Mouse (Mus musculus) naive thymus-derived CD4-positive, alpha-beta T cell, adult 2 months (primary cell): ENCODE measurements at regions not wholly inside any gene's neighbourhood (a gene's known extent, or its start where the extent isn't known, plus 50 kb on each side); places are given as distances from the start of the nearest gene placed in this dataset.

Source experiments
- DNase-seq: peaks from one replicate; pipeline ENCODE4 v3.0.0-alpha.2; 2011; ENCODE audit warnings: low read depth

DNA sequence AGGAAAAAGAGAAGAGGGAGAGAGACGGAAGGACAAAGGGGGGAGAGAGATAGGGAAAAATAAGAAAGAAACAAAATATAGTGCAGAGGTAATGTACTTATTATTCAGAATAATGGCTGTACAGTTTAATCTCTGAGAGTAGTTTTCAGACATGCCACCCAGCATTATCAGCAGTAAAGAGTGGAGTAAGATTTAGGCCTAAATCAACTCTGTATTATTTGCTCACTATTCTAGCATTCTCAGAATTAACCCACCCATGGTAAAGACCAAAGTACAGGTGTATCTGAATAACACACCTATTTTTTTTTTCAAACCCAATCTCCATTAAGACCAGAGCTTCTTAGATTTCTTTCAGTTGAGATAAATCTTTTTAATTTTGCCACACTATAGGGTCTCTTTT lies 177.7 kb upstream of the Gm11114 start:
- DNase-seq = no peak

DNA sequence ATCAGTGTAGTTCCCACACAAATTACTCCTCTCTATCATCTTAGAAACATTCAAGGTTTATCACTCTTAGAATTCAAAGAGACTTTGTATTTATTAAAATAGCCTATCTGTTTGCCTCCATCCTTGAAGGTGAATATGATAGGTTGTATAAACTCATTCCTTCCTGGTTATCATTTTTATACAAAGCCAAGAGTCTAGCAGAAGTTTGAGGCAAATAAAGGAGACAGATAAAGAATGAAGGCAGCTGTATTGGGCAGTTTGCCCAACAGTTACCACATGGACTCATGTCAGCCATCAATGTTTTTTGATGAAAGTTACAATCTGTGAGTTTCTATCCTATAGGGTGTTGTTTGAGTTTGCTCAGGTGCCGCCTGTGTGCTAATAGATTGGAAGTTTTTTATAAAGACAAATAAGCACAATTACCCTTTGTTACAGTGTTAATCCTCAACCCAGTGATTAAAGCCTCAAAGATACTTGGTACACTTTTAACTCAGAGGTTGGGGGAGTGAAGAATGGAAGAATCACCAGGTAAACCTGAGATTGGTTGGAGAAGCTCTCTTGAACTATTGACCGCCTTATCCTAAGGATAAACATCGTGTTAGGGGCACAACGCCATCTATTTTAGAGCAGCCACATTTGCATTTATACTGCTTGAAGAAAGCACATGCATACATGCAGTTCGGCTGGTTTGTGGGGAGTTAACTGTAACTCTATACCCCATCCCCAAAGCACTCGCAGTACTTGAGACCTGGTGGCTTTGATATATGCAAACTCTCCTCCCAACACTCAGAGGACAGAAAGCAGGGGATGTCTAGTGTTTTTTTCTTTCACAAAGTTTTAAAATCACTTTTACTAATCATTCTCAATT lies 175.6 kb upstream of the Gm11114 start:
- no peak for DNase-seq

GRCm38 (mm10) chr9:85139891-85140290 lies 172.7 kb upstream of the Gm11114 start:
- DNase-seq = no peak

DNA sequence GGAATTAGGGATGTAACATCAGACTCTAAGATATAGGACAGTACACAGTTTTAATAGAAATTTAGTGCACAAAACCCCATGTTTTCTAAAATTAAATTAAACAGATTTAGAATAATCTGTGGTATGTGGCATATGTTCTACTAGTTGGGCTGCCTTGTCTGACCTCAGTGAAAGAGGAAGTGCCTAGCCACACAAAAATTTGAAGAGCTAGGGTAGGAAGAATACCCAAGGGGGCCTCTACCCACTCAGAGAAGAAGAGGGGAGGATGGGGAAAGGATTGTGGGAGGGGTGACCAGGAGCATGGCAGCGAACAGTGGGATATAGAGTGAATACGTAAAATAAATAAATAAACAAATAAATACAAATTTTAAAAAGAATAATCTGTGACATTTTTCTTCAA lies 168.2 kb upstream of the Gm11114 start:
- DNase-seq = no peak

DNA sequence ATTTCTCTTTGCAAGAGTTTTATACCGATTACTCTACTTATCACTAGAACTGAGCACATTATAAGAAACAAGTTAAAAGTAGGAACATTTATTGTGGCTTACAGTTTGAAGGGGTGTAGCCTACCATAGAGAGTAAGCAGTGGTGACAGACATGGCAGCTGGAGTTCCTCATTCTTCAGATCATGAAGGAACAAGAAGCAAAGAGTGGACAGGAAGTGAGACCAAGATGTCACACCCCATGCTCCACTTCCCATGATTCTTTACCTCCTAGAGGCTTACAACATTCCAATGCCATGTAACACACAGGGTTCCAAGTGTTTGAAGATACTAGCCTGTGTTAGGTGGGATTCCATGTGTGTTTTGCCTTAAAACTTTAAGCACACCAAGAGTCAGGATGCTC lies 146.9 kb upstream of the Gm11114 start:
- DNase-seq = no peak

- DNase-seq = no peak
Measured at GRCm38 (mm10) chr9:85167243-85167642, 145.3 kb upstream of the Gm11114 start.

- DNase-seq = no peak
Measured at GRCm38 (mm10) chr9:85174431-85174830, 138.1 kb upstream of the Gm11114 start.

GRCm38 (mm10) chr9:85201202-85201601 lies 111.4 kb upstream of the Gm11114 start:
- peak; percentile 40 for DNase-seq

GRCm38 (mm10) chr9:85224870-85225269 lies 87.7 kb upstream of the Gm11114 start:
- no peak for DNase-seq
